Mouse (Mus musculus) midbrain, embryonic 16.5 days (tissue): ENCODE data around the gene Mettl9. TPM values are rescaled to one million over a fixed set of nuclear protein-coding genes. Genes with fewer than 3 reads are reported as not detected.
A peak's percentile ranks its signal among the peaks of the same experiment; 100 is the strongest.

Experiments used
- ATAC-seq: fragments of 200-750 bp; cut with Nextera tagmentation; 2 replicates; pipeline ENCODE4 v1.8.0; 2017; ENCODE audit warnings: moderate TSS enrichment
- H3K27ac ChIP-seq: fragments of 300-500 bp; sonication (generic); 2 replicates; pipeline ENCODE4 v1.5.1; 2014; ENCODE audit warnings: mild to moderate bottlenecking, low read length, mixed read lengths
- H3K27me3 ChIP-seq: fragments of 300-500 bp; sonication (generic); 2 replicates; pipeline ENCODE4 v1.6.1; 2014; ENCODE audit warnings: low read depth, low read length, mixed read lengths; ENCODE audit not compliant: control insufficient read depth, insufficient read depth
- H3K36me3 ChIP-seq: fragments of 300-500 bp; sonication (generic); 2 replicates; pipeline ENCODE4 v1.6.1; 2014; ENCODE audit warnings: mild to moderate bottlenecking, low read length, moderate library complexity, mixed read lengths; ENCODE audit not compliant: control insufficient read depth, insufficient read depth
- H3K4me1 ChIP-seq: fragments of 300-500 bp; sonication (generic); 2 replicates; pipeline ENCODE4 v1.6.1; 2014; ENCODE audit warnings: mild to moderate bottlenecking, low read length, mixed read lengths; ENCODE audit not compliant: control insufficient read depth, insufficient read depth
- H3K4me2 ChIP-seq: fragments of 300-500 bp; sonication (generic); 2 replicates; pipeline ENCODE4 v1.6.1; 2014; ENCODE audit warnings: mild to moderate bottlenecking, low read length, mixed read lengths
- H3K4me3 ChIP-seq: fragments of 300-500 bp; sonication (generic); 2 replicates; pipeline ENCODE4 v1.5.1; 2014; ENCODE audit warnings: low read depth, mild to moderate bottlenecking, low read length, moderate library complexity, mixed read lengths
- H3K9ac ChIP-seq: fragments of 300-500 bp; sonication (generic); 2 replicates; pipeline ENCODE4 v1.6.1; 2014; ENCODE audit warnings: low read depth, low read length, mixed read lengths
- H3K9me3 ChIP-seq: fragments of 300-500 bp; sonication (generic); replicated peaks from 2 replicates; pipeline ENCODE4 v1.6.1; 2014; ENCODE audit warnings: mild to moderate bottlenecking, low read length, mixed read lengths; ENCODE audit not compliant: control insufficient read depth, poor library complexity, severe bottlenecking
- WGBS: fragments of 180-500 bp; shearing (Covaris S2); extraction: QIAGEN DNeasy Blood & Tissue Kit; methylation state at CpG from one replicate; pipeline ENCODE4 v1.1.7; 2014; 5-methylcytosine and 5-hydroxymethylcytosine counted together
- polyA plus RNA-seq: library from polyadenylated mRNA; unstranded; fragments of >200 nt; fragmentation: Nextera tagmentation; extraction: Ambion mirVana; gene quantifications from 2 replicates; pipeline ENCODE4 v1.2.1, GENCODE M21; 2015

Mettl9 gene
- polyA plus RNA-seq, 1 experiment from 2014 or later: 169 TPM

GRCm38 (mm10) chr7:121111762-121112161 lies 77.5 kb downstream of the Mettl9 start:
- 76% methylated on average over 3 of the region's 3 CpGs for WGBS
- no peaks in the 10 kb centered on the region for H3K4me1 ChIP-seq

GRCm38 (mm10) chr7:121120143-121120818 lies 86.0 kb downstream of the Mettl9 start:
- H3K36me3 ChIP-seq: no peaks in the 10 kb centered on the region
- WGBS: 10% methylated on average over 10 of the region's 10 CpGs

More at GRCm38 (mm10) chr7:121111762-121112161, 77.5 kb downstream of the Mettl9 start:
- Histone ChIP-seq H3K27ac (no peak overlapping the region), H3K9ac (no peak overlapping the region), H3K4me2 (no peak overlapping the region), H3K9me3 (no peaks in the 10 kb centered on the region), H3K27me3 (no peaks in the 10 kb centered on the region), H3K36me3 (no peaks in the 10 kb centered on the region), H3K4me3 (no peak overlapping the region)
- no peak for ATAC-seq

More at GRCm38 (mm10) chr7:121120143-121120818, 86.0 kb downstream of the Mettl9 start:
- Histone ChIP-seq H3K4me2 (peak overlapping the region; percentile 17; the same call in 1 of the 2 replicates), H3K4me1 (peaks cover 2% of the 10 kb centered on the region; the same call in 1 of the 2 replicates), H3K9ac (no peak overlapping the region), H3K4me3 (no peak overlapping the region), H3K27me3 (no peaks in the 10 kb centered on the region), H3K9me3 (no peaks in the 10 kb centered on the region), H3K27ac (no peak overlapping the region)
- ATAC-seq: peak; percentile 80

Other genes starting within 250 kb of the Mettl9 start
- gene Gm5737, start 222.1 kb upstream of the Mettl9 start, polyA plus RNA-seq: 0.14 TPM in 1 of 2 replicates, not detected in the other
- 33.5 and 35.4 TPM in 2 replicates for gene Eef2k, start 191.6 kb upstream of the Mettl9 start, polyA plus RNA-seq
- gene Polr3e, start 116.7 kb upstream of the Mettl9 start, polyA plus RNA-seq: 27.0 and 27.7 TPM in 2 replicates
- gene Cdr2, start 52.1 kb upstream of the Mettl9 start, polyA plus RNA-seq: 12.6 and 14.6 TPM in 2 replicates
- 0.11 and 0.63 TPM in 2 replicates for gene Mfsd13b, start 51.9 kb upstream of the Mettl9 start, polyA plus RNA-seq
- gene Igsf6, start 40.1 kb downstream of the Mettl9 start, polyA plus RNA-seq: 0.62 and 0.67 TPM in 2 replicates
- gene Otoa, start 47.2 kb downstream of the Mettl9 start, polyA plus RNA-seq: 0.09 and 0.19 TPM in 2 replicates